Mouse (Mus musculus): ENCODE results near the gene Lysmd1.
A peak's percentile ranks its signal among the peaks of the same experiment; 100 is the strongest.
"Not testable (repeated sequence)": the region's sequence is repeated elsewhere in the genome, so short reads cannot be mapped to it uniquely, and the experiment has no call there.

Gene Lysmd1

GRCm38 (mm10) chr3:95133680-95134101, at the start of gene Lysmd1, which contains the start of gene Scnm1:
Lysmd1 (plus strand) TSS chr3:95134088.
Scnm1 (minus strand) TSS chr3:95134011.
- peak; percentile 97 for DNase-seq

- no peak for DNase-seq
These were observed 45.8 kb upstream of the Lysmd1 start for GRCm38 (mm10) chr3:95088071-95088470.

- no peak for DNase-seq
These were observed 33.0 kb upstream of the Lysmd1 start for GRCm38 (mm10) chr3:95100854-95101253.

- no peak for DNase-seq
These were observed 28.8 kb upstream of the Lysmd1 start for GRCm38 (mm10) chr3:95105121-95105520.

DNA sequence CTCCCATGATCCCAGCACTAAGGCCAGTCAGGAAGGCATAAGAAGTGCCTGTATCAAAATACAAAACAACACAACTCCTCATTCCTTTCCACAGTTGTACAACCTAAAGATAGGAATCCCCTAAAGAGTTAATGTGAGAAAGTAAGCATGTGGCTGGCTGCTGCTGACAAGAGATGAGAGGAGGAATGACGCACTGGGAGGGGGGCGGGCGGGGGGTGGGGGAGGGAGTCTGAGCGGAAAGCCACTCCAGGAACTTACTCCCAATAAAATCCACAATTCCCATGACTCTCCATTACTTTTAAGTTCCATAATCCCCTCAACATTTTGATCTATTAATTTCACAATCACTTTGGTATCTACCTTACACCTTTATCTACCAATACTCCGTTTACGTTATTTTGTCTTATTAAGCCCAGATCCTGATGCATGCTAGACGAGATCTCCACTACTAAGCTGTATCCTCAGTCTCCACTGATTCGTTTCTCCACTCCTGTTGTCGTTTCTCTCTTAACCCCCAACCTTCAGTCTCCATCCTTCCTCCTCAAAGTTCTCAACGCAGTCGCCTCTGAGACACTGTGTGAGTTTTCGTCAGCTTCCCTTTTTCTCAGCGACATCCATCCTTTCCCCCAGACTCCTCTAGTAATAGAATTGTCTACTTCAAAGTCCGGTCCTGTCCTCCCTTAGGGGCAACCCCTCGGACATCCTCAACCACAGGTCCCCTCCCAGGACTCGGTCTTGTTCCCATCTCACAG, 28.1 kb upstream of the Lysmd1 start:
- DNase-seq: no peak

DNA sequence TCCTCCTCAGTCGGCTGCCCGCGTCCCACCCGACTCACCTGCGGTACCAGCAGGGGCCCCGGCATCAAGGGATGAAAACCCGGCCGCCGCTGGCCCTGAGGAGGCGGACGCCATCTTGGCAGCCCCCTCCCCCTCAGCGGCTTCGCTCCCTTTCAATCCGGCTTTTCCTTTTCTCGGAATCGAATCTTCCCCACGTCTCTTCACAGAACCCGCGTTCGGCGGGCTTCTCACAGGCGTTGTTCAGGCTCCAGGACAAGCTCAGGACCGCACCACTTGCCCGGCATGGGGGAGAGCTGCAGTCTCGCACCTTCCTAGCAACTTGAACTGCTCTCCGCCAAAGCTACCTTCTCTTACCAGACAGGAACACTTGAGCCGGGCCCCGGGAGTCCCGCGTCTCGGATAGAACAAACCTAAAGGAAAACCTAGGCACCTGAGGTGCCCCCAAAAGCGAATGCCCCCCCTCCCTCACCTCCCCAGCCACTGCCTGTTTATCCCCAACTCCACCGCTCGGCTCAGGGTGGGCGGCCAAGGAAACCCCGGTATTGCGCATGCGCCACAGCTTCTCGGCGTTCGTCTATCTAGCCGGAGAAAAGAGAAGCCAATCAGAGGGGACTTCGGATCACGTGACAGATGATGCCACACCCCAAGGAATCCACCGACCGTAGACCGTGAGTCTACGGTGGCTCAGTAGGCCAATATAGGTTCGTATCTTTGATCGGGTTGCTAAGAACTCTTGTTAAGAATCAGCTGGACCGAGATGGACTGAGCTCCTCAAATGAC, 27.4 kb upstream of the Lysmd1 start, which contains the start of gene Pip5k1a:
Gene Pip5k1a (minus strand): TSS at position 593 of the 780 bp plus-strand sequence.
- DNase-seq: peak; percentile 98

DNA sequence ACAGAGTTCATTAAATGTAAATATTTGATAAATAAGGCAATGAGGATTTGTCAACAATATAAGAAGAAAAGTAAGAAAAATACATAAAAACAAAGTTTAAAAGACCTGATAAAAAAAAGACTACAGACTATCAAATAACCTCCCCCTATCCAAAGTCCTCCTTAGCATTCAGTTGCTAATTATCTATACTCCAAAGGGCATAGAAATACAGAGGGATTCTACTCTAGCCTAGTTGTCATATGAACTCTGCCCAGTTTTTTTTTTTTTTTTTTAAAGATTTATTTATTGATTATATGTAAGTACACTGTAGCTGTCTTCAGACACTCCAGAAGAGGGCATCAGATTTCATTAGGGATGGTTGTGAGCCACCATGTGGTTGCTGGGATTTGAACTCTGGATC, 26.6 kb upstream of the Lysmd1 start:
- DNase-seq: not testable (repeated sequence)

DNA sequence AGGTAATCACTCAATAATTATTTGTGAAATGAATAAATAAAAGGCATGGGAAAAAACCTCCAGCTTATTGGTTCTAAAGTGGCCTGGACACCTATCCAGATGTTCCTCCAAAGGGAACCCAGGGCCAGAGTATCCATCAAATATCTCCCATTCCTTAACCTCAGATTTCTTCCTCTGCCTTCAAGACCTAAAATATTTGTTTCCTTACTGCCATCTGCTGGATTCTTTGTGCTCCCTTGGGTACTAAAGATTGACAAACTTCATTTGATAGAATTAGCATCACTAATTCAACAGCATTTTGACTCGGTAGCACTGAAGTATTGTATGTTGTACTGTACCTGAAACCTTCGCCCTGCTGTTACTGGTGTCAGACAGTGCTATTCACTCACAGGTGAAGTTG, 26.0 kb upstream of the Lysmd1 start:
- DNase-seq: no peak

DNA sequence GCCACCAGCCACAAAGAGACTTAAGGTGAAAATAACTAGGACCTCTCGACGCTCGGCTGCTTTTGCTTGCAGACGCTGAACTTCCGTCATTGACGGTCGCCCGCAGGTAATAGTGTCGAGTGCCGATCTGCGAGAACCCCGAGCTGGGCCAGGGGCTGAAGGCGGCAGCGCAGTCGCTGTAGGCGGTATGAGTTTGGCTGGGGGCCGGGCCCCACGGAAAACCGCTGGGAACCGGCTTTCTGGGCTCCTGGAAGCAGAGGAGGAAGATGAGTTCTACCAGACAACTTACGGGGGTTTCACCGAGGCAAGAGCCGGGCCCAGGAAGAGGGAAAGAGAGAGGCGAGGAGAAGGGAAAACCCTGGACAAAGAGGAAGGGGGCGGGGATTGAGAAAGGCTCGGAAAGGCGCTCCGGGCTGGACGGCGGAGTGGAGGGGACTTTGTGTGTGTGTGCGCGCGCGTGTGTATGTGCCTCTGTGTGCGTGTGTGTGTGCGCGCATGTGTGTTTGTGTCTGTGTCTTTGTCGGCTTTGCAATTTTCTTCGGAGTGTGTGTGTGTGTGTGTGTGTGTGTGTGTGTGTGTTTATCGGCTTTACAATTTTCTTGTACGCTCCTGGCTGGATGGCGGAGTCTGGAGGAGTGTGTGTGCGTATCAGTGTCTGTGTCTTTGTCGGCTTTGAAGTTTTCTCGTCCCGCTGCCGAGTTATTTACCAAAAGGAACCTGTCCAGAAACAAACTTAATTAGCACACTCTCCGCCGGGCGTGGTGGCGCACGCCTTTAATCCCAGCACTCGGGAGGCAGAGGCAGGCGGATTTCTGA, 22.8 kb upstream of the Lysmd1 start, which contains the start of gene Vps72:
Gene Vps72 (plus strand): TSS at position 112 of the 816 bp plus-strand sequence.
- DNase-seq: peak; percentile 96

DNA sequence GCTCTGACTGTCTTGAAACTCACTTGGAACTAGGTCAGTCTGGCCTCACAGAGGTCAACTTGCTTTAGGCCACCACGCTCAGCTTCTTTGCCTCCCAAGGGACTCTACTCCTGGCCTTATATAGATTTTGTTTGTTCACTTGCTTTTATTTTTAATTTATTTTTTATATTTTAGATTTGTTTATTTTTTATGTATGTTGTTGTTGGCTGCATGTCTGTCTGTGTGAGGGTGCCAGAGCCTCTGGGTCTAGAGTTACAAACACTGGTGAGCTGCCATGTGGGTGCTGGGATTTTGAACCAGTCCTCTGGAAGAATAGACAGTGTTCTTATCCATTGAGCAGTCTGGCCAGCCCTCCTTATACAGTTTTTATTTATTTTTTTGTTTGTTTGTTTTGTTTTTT, 21.1 kb upstream of the Lysmd1 start:
- DNase-seq: no peak

DNA sequence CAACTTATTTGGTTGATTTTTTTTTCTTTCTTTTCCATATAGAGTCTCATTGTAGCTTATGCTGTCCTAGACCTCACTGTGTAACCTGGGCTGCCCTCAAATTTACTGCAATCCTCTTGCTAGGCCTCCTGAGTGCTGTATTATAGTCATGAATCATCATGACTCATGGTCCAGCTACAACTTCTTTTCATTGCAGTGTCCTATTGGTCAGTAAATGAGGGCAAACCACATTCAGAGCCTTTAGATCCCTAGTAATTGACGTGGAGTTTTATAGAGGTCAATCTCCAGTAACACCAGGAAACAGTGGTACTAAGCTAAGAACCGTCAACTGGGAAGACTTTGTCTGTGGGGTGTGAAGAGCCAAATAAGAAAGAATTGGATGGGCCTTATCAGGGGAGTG, 16.1 kb upstream of the Lysmd1 start:
- DNase-seq: no peak

GRCm38 (mm10) chr3:95121580-95121979, 12.3 kb upstream of the Lysmd1 start:
- DNase-seq: no peak

GRCm38 (mm10) chr3:95124246-95124645, 9.6 kb upstream of the Lysmd1 start, which contains the start of gene Tmod4:
Tmod4 (plus strand) TSS chr3:95124476.
- peak; percentile 42 for DNase-seq

- DNase-seq: no peak
These were observed 8.9 kb upstream of the Lysmd1 start for GRCm38 (mm10) chr3:95124972-95125371.

DNA sequence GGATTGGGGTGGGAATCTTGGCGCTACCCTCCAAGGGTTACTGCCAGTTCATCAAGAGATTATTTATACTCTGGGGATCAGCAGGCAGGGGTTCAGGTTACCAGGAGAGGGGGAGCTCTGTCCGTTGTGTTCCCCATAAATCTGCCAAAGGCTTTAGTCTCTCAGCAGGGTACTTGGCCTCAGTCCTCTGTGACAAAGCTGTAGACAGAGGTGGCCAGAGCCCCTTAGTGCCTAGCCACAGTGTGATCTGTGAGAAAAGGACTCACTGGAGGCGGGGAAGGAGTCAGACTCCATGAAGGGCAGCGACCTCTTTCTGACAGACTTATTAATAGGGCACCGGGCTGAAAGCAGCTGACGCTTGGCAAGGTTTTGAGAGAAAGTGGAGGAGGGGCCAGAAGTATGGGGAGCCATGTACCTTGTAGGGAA, 4.6 kb upstream of the Lysmd1 start:
- peak; percentile 36 for DNase-seq

DNA sequence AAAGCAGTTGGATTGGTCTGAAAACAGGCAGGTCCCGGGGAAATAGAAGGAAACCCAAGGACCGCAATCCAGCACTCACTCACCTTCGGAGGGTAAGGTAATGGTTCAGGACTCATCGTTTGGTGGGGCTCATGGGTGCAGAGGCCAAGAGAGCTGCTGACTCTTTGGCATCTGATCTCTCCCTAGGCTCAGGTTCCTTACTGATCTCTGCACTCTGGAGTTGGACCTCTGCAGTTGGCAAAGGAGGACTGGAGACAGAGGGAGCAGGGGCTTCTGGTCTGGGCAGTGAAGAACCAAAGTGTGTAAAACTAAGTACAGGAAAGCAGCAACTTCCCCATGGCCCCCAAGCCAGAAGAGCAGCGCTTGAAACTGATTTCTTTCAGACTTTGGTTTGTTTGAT, 3.8 kb upstream of the Lysmd1 start:
- DNase-seq: no peak

DNA sequence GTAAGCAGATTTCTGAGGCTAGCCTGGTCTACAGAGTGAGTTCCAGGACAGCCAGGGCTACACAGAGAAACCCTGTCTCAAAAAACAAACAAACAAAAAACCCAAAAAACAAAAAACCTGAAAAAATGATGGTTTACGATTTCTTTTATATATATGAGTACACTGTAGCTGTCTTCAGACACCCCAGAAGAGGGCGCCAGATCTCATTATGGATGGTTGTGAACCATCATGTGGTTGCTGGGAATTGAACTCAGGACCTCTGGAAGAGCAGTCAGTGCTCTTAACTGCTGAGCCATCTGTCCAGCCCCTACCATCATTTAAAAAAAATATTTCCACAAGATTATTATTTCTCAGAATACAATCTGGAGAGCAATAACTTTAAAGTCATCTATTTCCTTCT, 1.5 kb upstream of the Lysmd1 start:
- not testable (repeated sequence) for DNase-seq

DNA sequence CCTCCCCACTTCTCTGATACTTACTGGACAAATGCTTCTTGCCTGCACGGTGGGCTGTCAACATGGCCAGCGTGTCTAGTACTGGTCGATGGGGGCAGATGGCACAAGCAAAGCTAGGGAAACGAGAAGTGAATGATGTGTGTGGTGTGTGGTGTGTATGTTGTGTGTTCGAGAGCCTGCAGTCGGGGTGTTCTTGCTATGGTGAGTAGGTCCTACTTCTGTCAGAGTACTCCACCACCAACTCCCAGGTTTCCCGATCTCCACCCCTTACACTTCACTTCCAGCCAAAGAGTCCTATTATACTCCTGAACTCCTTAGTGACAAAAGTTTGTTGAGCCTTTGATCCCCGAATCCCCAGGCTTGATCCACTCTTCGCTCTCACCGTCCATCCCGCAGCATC, 712 bp upstream of the Lysmd1 start:
- DNase-seq: no peak

GRCm38 (mm10) chr3:95134133-95134532, 245 bp downstream of the Lysmd1 start:
- not testable (repeated sequence) for DNase-seq

- DNase-seq: peak; percentile 32
These were observed 1.1 kb downstream of the Lysmd1 start for GRCm38 (mm10) chr3:95135023-95135422.

GRCm38 (mm10) chr3:95135433-95136052, 1.7 kb downstream of the Lysmd1 start:
- DNase-seq: no peak

- DNase-seq: no peak
These were observed 2.4 kb downstream of the Lysmd1 start for GRCm38 (mm10) chr3:95136336-95136735.

Measured in embryo, embryonic 11 days (tissue).